Mouse (Mus musculus) embryonic fibroblast, embryonic 13.5 days (primary cell): ENCODE measurements around the gene Sf3a3.

Experiments used
- CTCF ChIP-seq: IDR thresholded peaks from 2 replicates; pipeline ENCODE4 v1.5.1; 2011; ENCODE audit warnings: mild to moderate bottlenecking, control low read depth, low read length, moderate library complexity, borderline replicate concordance; ENCODE audit not compliant: insufficient read depth
- POLR2A ChIP-seq: IDR thresholded peaks from 2 replicates; pipeline ENCODE4 v1.6.1; 2011; ENCODE audit warnings: low read depth, mild to moderate bottlenecking, control low read depth, low read length, moderate library complexity

- no peak for TF ChIP-seq POLR2A
- no peak for TF ChIP-seq CTCF
Observed at GRCm38 (mm10) chr4:124691455-124691854, 23.1 kb upstream of the Sf3a3 start.
